Mouse (Mus musculus): ENCODE measurements around the gene Dlgap1. TPM values are rescaled to one million over a fixed set of nuclear protein-coding genes. Genes with fewer than 3 reads are reported as not detected.
A peak's percentile ranks its signal among the peaks of the same experiment; 100 is the strongest.

The Dlgap1 gene
- polyA plus RNA-seq, 1 experiment from 2014 or later = 7.4 TPM

DNA sequence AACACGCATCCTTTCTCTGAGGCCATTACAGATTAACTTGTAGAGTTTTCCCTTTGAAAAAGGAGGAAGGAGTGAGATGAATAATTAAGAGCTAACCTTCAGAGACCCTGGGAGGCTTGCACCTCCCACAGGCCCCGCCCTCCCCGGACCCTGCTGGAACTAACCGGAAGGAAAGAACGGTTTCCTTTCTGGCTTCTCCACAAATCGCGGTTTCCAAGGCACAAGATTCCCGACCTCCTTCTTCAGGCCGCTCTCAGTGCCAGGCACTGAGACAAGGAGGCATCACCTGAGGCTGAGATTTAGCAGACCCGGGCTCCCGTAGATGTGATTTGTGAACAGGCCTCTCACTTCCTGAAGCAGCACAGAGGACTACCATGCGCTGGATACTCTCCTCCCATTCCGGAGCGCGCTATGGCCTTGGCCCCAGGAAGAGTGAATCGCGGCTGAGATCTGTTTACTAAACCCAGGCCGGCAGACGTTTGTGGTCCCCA, 782.3 kb downstream of the Dlgap1 start:
- H3K36me3 ChIP-seq (replicated peaks) = no peaks in the 10 kb centered on the region
- H3K4me1 ChIP-seq = peaks cover 42% of the 10 kb centered on the region
- no peak overlapping the region for H3K27ac ChIP-seq
- H3K4me2 ChIP-seq = peak overlapping the region; percentile 47
- WGBS = 5% methylated on average over 19 of the region's 19 CpGs
- H3K27me3 ChIP-seq = peaks cover 41% of the 10 kb centered on the region
- no peak for ATAC-seq (ENCODE audit: low FRiP score)
- peak overlapping the region; percentile 21 for H3K4me3 ChIP-seq (replicated peaks)
- H3K9me3 ChIP-seq = no peaks in the 10 kb centered on the region
- peak overlapping the region; percentile 43; the same call in 1 of the 2 replicates for H3K9ac ChIP-seq

DNA sequence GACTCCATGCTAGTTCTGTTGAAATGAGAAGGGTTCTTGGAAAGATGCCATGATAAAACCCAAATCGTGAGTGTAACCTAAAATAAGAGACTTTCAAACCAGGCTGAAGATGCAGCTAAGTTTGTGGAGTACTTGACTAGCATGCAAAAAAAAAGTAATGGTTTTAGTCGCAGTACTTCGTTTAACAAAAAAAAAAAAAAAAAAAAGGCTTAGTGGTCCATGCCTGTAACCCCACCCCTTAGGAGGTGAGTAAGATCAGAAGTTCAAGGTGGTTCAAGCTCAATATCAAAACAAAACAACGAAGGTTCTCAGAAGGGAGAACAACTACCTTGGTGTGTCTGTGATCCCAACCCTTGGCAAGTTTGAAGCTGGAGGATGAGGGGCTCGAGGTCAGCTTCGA, 782.8 kb downstream of the Dlgap1 start:
- 55% methylated on average over 6 of the region's 6 CpGs for WGBS
- Histone ChIP-seq H3K9ac (no peak overlapping the region), H3K27me3 (peaks cover 36% of the 10 kb centered on the region), H3K36me3 (replicated peaks) (no peaks in the 10 kb centered on the region), H3K4me2 (peak overlapping the region; percentile 47), H3K27ac (no peak overlapping the region), H3K4me3 (replicated peaks) (peak overlapping the region; percentile 21; the same call in 1 of the 2 replicates), H3K9me3 (no peaks in the 10 kb centered on the region), H3K4me1 (peaks cover 37% of the 10 kb centered on the region)
- no peak for ATAC-seq (ENCODE audit: low FRiP score)

DNA sequence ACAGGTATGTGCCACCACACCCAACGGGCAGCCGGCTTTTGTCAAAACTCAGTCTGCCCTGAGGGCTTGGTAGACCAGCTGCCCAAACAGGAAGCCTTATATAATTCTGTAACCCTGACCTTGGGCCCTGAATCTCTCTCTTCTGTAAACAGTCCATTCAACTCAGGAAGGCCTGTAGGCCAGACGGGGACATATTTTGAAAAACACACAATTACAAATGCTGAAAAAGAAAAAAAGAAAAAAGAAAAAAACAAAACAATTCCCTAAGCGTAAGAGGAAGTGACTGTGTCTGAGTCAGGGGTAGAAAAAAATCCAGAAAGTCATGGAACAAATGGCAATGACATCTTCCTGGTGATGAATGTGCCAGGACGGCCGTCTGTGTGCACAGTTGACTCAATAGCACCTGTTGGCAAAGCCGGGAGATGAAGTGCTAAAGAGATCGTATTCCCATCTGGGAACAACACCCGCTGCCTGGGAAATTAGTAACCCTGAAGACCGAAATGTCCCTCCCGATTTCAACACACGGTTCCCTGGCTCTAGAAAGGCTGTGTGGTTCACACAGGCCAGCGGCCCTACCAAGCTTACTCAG, 784.7 kb downstream of the Dlgap1 start:
- no peak overlapping the region for H3K4me2 ChIP-seq
- no peak overlapping the region for H3K27ac ChIP-seq
- H3K4me3 ChIP-seq (replicated peaks) = no peak overlapping the region
- no peak for ATAC-seq (ENCODE audit: low FRiP score)
- WGBS = 87% methylated on average over 13 of the region's 13 CpGs
- peaks cover 20% of the 10 kb centered on the region for H3K4me1 ChIP-seq
- H3K36me3 ChIP-seq (replicated peaks) = no peaks in the 10 kb centered on the region
- peaks cover 35% of the 10 kb centered on the region for H3K27me3 ChIP-seq
- H3K9ac ChIP-seq = no peak overlapping the region
- no peaks in the 10 kb centered on the region for H3K9me3 ChIP-seq

DNA sequence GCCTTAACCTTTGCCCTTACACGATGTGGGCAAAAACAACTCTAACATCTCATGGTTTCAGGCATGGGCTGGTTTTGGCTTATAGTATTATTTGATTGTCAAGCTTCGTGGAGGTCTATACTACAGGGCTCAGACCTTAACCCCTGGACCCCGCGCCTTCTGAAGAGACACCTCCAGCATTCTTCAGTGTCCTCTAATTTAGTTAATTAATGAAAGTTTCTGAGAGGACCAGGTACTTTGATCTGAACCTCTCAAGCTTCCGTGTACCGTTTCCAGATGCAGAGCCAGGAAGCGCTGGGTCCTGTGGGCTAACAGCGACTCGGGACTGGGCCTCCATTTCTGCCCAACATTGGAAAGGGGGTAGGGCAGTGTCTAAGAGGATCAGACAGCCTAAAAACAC, 785.2 kb downstream of the Dlgap1 start:
- no peaks in the 10 kb centered on the region for H3K9me3 ChIP-seq
- no peak for ATAC-seq (ENCODE audit: low FRiP score)
- H3K4me2 ChIP-seq = no peak overlapping the region
- H3K4me3 ChIP-seq (replicated peaks) = no peak overlapping the region
- H3K27ac ChIP-seq = no peak overlapping the region
- H3K27me3 ChIP-seq = peaks cover 34% of the 10 kb centered on the region
- no peaks in the 10 kb centered on the region for H3K36me3 ChIP-seq (replicated peaks)
- no peak overlapping the region for H3K9ac ChIP-seq
- peaks cover 18% of the 10 kb centered on the region for H3K4me1 ChIP-seq
- 79% methylated on average over 9 of the region's 9 CpGs for WGBS

DNA sequence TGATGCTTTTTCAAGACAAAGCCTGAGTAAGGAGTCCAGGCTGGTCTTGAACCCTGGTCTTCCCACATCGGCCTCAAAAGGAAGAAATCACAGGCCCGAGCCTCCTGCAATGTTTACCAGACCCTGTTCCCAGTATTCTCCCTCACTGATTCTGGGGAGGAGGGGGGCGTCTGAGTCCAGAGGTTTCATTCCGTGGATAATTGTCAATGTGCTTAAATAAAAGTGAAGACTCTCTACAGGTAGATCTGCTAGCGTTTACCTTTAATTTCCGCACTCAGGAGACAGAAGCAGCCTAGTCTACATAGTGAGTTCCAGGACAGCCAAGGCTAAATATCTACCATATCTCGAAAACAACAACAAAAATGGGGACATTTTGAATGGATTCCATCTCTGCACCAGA, 785.8 kb downstream of the Dlgap1 start:
- peaks cover 18% of the 10 kb centered on the region for H3K4me1 ChIP-seq
- no peak overlapping the region for H3K9ac ChIP-seq
- WGBS = 52% methylated on average over 7 of the region's 7 CpGs
- H3K4me2 ChIP-seq = peak overlapping the region; percentile 68
- peak overlapping the region; percentile 75; the same call in 1 of the 2 replicates for H3K27ac ChIP-seq
- peak overlapping the region; percentile 38; the same call in 1 of the 2 replicates for H3K4me3 ChIP-seq (replicated peaks)
- no peak for ATAC-seq (ENCODE audit: low FRiP score)
- H3K9me3 ChIP-seq = no peaks in the 10 kb centered on the region
- no peaks in the 10 kb centered on the region for H3K36me3 ChIP-seq (replicated peaks)
- peaks cover 28% of the 10 kb centered on the region for H3K27me3 ChIP-seq

DNA sequence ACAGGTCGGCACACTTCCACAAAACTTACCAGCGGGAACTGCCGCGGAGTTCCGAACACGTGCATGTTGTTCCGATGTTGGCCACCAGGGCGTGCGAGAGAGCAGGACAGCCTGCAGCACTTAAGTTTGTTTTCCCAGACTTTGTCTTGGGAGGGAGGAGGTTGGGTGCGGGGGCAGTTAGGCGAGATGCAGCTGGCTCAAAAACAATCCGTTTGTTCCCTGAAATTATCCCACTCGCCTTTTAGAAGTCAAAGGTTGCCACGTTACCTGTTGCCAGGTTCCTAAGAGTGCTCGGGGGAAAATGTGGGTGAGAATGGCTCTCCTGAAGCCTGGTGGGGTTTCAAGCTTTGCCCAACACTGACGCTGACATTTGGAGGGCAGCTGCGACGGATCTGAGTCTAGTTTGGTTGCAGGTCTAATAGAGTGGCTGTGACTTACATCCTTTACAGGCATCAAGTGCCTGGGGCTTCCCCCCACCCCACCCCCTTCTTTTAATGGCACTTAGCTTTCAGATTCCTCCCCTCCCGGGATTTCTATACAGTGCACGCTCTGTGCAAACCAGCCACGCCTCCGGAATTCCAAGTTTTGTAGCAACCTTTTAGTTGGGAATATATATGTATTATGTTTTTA, 786.3 kb downstream of the Dlgap1 start:
- Histone ChIP-seq H3K27ac (peak overlapping the region; percentile 75), H3K27me3 (peaks cover 26% of the 10 kb centered on the region), H3K4me2 (peak overlapping the region; percentile 68), H3K9ac (peak overlapping the region; percentile 42; the same call in 1 of the 2 replicates), H3K36me3 (replicated peaks) (no peaks in the 10 kb centered on the region), H3K4me1 (peaks cover 18% of the 10 kb centered on the region), H3K4me3 (replicated peaks) (peak overlapping the region; percentile 38), H3K9me3 (no peaks in the 10 kb centered on the region)
- ATAC-seq (ENCODE audit: low FRiP score) = peak; percentile 77
- under 1% methylated on average over 22 of the region's 22 CpGs for WGBS

DNA sequence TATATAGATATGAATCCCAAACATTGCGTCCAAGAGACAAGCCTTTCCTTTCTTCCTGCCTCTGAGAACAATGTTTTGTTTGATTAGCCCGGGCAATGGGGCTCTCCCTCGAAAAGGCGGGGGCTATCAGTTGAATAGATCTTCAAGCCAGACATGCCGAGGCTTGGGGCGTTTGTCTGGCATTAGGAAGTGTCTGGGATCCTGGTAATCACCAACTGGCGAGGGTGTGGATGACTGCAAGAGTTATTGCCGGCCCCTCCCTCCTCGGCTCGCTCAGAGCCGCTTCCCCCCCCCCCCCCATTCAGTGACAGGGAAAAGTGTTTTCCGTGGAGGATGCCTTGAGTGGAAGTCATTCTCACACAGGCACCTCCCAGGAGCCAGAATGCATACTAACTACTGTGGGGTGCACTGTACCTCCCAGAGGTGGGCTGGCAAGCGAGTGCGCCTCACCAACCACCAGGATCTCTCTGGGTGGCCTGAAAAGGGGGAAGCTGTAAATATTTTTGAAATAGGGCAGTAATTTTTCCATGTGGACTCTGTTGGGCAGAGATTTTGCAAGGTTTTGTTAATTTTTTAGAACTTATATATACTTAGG, 786.9 kb downstream of the Dlgap1 start:
- no peaks in the 10 kb centered on the region for H3K36me3 ChIP-seq (replicated peaks)
- H3K4me1 ChIP-seq = peaks cover 17% of the 10 kb centered on the region
- no peaks in the 10 kb centered on the region for H3K9me3 ChIP-seq
- 4% methylated on average over 14 of the region's 14 CpGs for WGBS
- H3K4me2 ChIP-seq = peak overlapping the region; percentile 68
- H3K27me3 ChIP-seq = peaks cover 20% of the 10 kb centered on the region
- H3K27ac ChIP-seq = peak overlapping the region; percentile 75
- peak overlapping the region; percentile 38 for H3K4me3 ChIP-seq (replicated peaks)
- peak; percentile 43 for ATAC-seq (ENCODE audit: low FRiP score)
- H3K9ac ChIP-seq = peak overlapping the region; percentile 42; the same call in 1 of the 2 replicates

DNA sequence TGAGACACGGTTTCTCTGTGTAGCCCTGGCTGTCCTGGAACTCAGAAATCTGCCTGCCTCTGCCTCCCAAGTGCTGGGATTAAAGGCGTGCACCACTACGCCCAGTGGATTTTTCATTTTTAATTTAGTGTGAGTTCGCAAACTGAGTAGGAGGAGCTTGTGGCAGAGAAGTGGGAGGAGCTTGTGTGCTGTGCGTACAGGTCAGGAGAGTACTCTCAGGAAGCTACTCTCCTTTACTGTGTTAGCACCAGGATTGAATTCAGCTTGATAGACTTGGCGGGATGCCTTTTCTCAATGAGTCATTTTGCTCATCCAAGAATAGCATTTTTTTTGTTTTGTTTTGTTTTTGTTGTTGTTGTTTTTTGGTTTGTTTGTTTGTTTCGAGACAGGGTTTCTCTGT, 793.1 kb downstream of the Dlgap1 start:
- ATAC-seq (ENCODE audit: low FRiP score) = no peak
- Histone ChIP-seq H3K27me3 (no peaks in the 10 kb centered on the region), H3K36me3 (replicated peaks) (no peaks in the 10 kb centered on the region), H3K9ac (no peak overlapping the region), H3K9me3 (no peaks in the 10 kb centered on the region), H3K4me1 (no peaks in the 10 kb centered on the region), H3K4me2 (no peak overlapping the region), H3K27ac (no peak overlapping the region), H3K4me3 (replicated peaks) (no peak overlapping the region)
- 94% methylated on average over 7 of the region's 7 CpGs for WGBS

DNA sequence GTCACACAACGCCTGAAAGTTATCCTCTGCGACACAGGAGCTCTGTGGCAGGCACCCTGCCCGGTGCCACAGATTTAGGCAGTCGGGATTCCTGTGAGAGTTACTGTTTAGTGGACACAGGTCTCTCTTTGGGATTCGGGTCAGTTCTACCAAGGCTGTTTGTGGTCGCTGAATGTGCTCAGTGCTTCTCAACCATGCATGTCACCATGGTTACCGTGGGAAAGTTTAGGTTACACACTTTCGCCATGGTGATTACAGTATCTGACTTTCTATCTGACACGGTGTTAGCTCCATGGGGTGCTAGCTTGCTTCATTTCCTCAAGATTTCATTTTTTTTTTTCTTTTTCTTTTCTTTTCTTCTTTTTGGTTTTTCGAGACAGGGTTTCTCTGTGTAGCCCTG, 793.8 kb downstream of the Dlgap1 start:
- no peaks in the 10 kb centered on the region for H3K9me3 ChIP-seq
- no peak for ATAC-seq (ENCODE audit: low FRiP score)
- no peak overlapping the region for H3K4me2 ChIP-seq
- H3K9ac ChIP-seq = no peak overlapping the region
- H3K27ac ChIP-seq = no peak overlapping the region
- H3K4me3 ChIP-seq (replicated peaks) = no peak overlapping the region
- H3K27me3 ChIP-seq = no peaks in the 10 kb centered on the region
- WGBS = 91% methylated on average over 10 of the region's 10 CpGs
- no peaks in the 10 kb centered on the region for H3K4me1 ChIP-seq
- H3K36me3 ChIP-seq (replicated peaks) = no peaks in the 10 kb centered on the region

DNA sequence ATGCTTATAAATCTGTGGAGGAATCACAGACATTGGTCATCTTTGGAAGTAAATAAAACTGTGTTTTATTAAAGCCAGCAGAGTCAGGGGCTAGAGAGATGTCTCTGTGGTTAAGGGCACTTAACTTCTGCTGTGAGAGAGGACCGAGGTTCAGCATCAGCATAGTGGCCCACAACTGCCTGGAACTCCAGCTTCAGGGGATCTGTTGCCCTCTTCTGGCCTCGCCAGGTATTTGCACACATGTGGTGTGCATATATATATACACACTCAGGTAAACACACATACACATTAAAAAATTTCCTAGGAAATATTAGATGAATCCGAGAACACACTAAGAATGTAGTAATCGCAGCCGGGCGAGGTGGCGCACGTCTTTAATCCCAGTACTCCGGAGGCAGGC, 796.5 kb downstream of the Dlgap1 start:
- 96% methylated on average over 9 of the region's 9 CpGs for WGBS
- Histone ChIP-seq H3K27me3 (no peaks in the 10 kb centered on the region), H3K9ac (no peak overlapping the region), H3K4me1 (no peaks in the 10 kb centered on the region), H3K27ac (no peak overlapping the region), H3K36me3 (replicated peaks) (no peaks in the 10 kb centered on the region), H3K4me3 (replicated peaks) (no peak overlapping the region), H3K4me2 (no peak overlapping the region), H3K9me3 (no peaks in the 10 kb centered on the region)
- no peak for ATAC-seq (ENCODE audit: low FRiP score)

DNA sequence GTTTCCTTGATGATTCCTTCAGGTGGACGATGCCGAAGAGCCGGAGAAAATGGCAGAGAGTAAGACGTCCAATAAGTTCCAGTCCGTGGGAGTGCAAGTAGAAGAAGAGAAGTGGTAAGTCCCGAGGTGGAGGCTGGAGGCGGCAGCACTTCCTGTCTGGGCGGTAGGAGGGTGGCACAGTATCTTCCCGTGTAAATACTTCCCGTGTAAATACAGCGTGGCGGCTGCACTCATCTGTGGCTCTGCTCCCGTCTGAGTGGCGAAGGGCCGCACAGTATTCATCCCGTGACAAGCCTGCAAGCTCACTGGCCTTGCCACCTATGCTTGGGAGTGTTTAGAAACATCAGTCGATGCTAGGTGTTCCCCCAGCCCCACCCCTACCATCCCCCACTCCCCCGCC, 797.1 kb downstream of the Dlgap1 start:
- no peaks in the 10 kb centered on the region for H3K27me3 ChIP-seq
- H3K27ac ChIP-seq = no peak overlapping the region
- H3K4me2 ChIP-seq = no peak overlapping the region
- no peak for ATAC-seq (ENCODE audit: low FRiP score)
- H3K36me3 ChIP-seq (replicated peaks) = no peaks in the 10 kb centered on the region
- no peaks in the 10 kb centered on the region for H3K9me3 ChIP-seq
- WGBS = 91% methylated on average over 18 of the region's 18 CpGs
- no peaks in the 10 kb centered on the region for H3K4me1 ChIP-seq
- H3K4me3 ChIP-seq (replicated peaks) = no peak overlapping the region
- H3K9ac ChIP-seq = no peak overlapping the region

DNA sequence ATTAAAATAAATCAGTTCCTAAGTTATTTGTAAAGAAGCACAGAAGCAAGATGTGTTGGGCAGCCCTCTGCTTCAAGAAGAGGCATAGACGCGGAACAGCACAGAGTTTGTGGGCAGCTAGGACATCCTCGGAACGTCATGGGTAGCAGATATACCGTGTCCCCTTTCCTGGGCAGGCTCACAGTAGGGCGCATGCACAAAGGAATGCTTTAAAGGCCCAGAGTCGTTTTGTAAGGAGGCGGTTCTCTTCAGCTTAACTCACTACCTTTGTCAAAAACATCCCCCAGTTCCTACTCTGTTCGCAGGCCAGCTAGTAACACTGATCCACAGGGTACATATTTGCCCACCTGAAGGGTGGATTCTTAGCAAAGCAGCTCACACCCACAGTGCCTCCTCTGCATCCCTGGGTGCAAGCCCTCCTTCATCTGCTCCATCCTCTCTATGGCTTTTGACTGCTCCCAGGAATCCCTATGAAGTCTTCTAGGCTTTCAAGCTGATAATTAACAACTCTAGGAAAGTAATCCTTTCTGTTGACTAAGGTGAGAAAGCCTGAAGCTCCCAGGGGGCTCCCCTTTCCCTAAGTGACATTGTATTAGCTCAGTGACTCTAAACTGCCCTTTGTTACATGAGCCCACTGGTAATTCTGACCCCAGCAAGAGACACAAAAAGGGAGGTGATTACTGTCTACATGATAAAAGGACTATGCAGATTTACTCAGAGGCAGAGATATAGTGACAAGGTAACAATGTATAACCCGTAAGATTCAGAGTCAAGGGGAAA, 803.4 kb downstream of the Dlgap1 start:
- H3K9me3 ChIP-seq = no peaks in the 10 kb centered on the region
- no peak for ATAC-seq (ENCODE audit: low FRiP score)
- H3K9ac ChIP-seq = no peak overlapping the region
- peaks cover 13% of the 10 kb centered on the region for H3K4me1 ChIP-seq
- peak overlapping the region; percentile 25; the same call in 1 of the 2 replicates for H3K27ac ChIP-seq
- no peaks in the 10 kb centered on the region for H3K27me3 ChIP-seq
- 5% methylated on average over 10 of the region's 10 CpGs for WGBS
- H3K36me3 ChIP-seq (replicated peaks) = no peaks in the 10 kb centered on the region
- no peak overlapping the region for H3K4me3 ChIP-seq (replicated peaks)
- peak overlapping the region; percentile 4; the same call in 1 of the 2 replicates for H3K4me2 ChIP-seq
